Mouse (Mus musculus) MEL (cell line): Measurements from ENCODE around the gene Fbxl22.

ENCODE experiments used
- CTCF ChIP-seq, 3 experiments: IDR thresholded peaks in 2 of 3; conservative IDR thresholded peaks in 1 of 3; 2 replicates each; pipeline ENCODE4 v1.5.1; 2011 to 2012; ENCODE audit warnings: low read length in 3 of 3, low read depth in 2 of 3, mild to moderate bottlenecking in 2 of 3, improper control_type of control experiment in 1 of 3, inconsistent platforms in 1 of 3, mixed read lengths in 1 of 3, moderate library complexity in 1 of 3; ENCODE audit not compliant: control insufficient read depth in 1 of 3, insufficient read depth in 1 of 3, poor library complexity in 1 of 3, severe bottlenecking in 1 of 3
- E2F4 ChIP-seq: IDR thresholded peaks from 2 replicates; pipeline ENCODE4 v1.6.1; 2011; ENCODE audit warnings: low read depth, low read length, improper control_type of control experiment, borderline replicate concordance
- EP300 ChIP-seq, 2 experiments: IDR thresholded peaks; 2 replicates each; pipeline ENCODE4 v1.6.1; 2011; ENCODE audit warnings: improper control_type of control experiment in 2 of 2, low read length in 2 of 2, low read depth in 1 of 2, mild to moderate bottlenecking in 1 of 2
- MAFK ChIP-seq: IDR thresholded peaks from 2 replicates; pipeline ENCODE4 v1.6.1; 2011; ENCODE audit warnings: low read depth, mild to moderate bottlenecking, low read length, improper control_type of control experiment, borderline replicate concordance
- MXI1 ChIP-seq: IDR thresholded peaks from 2 replicates; pipeline ENCODE4 v1.6.1; 2011; ENCODE audit warnings: mild to moderate bottlenecking, low read depth, low read length, improper control_type of control experiment
- NELFE ChIP-seq: IDR thresholded peaks from 2 replicates; pipeline ENCODE4 v1.6.1; 2011; ENCODE audit warnings: low read depth, low read length, improper control_type of control experiment
- POLR2A ChIP-seq, 2 experiments: IDR thresholded peaks; 2 replicates each; pipeline ENCODE4 v1.6.1; 2011 to 2012; ENCODE audit warnings: low read length in 2 of 2, mild to moderate bottlenecking in 2 of 2, control low read depth in 1 of 2, improper control_type of control experiment in 1 of 2, low read depth in 1 of 2, moderate library complexity in 1 of 2; ENCODE audit not compliant: control insufficient read depth in 1 of 2, insufficient read depth in 1 of 2, poor library complexity in 1 of 2
- TAL1 ChIP-seq: IDR thresholded peaks from 2 replicates; pipeline ENCODE4 v1.6.1; 2012; ENCODE audit warnings: mild to moderate bottlenecking, inconsistent platforms, low read length, moderate library complexity, mixed read lengths
- TBP ChIP-seq: IDR thresholded peaks from 2 replicates; pipeline ENCODE4 v1.8.0; 2011; ENCODE audit warnings: low read depth, low read length, improper control_type of control experiment
- TCF12 ChIP-seq: IDR thresholded peaks from 2 replicates; pipeline ENCODE4 v1.6.1; 2014; ENCODE audit warnings: low read depth, mild to moderate bottlenecking, inconsistent platforms, low read length, improper control_type of control experiment, moderate library complexity
- ZKSCAN1 ChIP-seq: IDR thresholded peaks from 2 replicates; pipeline ENCODE4 v1.6.1; 2012; ENCODE audit warnings: low read depth, mild to moderate bottlenecking, inconsistent platforms, low read length, improper control_type of control experiment, moderate library complexity
- ZNF384 ChIP-seq: IDR thresholded peaks from 2 replicates; pipeline ENCODE4 v1.6.1; 2012; ENCODE audit warnings: low read depth, mild to moderate bottlenecking, inconsistent platforms, low read length, improper control_type of control experiment

DNA sequence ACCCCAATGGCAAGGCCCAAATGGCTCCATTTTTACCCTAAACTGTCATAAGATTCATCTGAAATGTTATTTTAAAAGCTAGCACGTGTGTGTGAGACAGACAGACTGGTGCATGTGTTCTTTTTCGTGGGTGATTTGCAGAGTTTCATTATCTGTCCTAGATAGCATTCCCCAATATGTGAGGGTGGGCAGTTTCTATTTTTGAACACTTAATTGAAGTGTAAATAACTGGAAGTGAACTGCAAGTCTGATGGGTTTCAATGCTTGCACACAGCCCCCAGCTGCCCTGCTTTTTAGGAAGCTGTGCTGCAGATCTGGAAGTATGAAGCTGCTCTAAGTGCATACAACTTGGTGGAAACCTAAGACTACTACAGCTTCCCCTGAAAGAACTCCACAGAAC lies 722 bp upstream of the Fbxl22 start:
- TF ChIP-seq CTCF (IDR thresholded peaks at IDR 0.05 in 2 of 3, conservative IDR thresholded peaks at IDR 0.05 in 1 of 3; ENCODE audit: control insufficient read depth in 1 of 3, insufficient read depth in 1 of 3, low read depth in 2 of 3, low read length in 3 of 3, poor library complexity in 1 of 3, severe bottlenecking in 1 of 3), result no peak
- TF ChIP-seq TAL1, result no peak
- no peak for TF ChIP-seq MAFK
- no peak for TF ChIP-seq ZKSCAN1
- TF ChIP-seq EP300 (IDR thresholded peaks at IDR 0.05; ENCODE audit: low read depth in 1 of 2, low read length in 2 of 2), result no peak
- TF ChIP-seq TBP, result no peak
- no peak for TF ChIP-seq POLR2A (IDR thresholded peaks at IDR 0.05; ENCODE audit: control insufficient read depth in 1 of 2, insufficient read depth in 1 of 2, low read depth in 1 of 2, low read length in 2 of 2, poor library complexity in 1 of 2)
- no peak for TF ChIP-seq ZNF384
- no peak for TF ChIP-seq TCF12
- TF ChIP-seq NELFE, result no peak
- TF ChIP-seq E2F4, result no peak
- TF ChIP-seq MXI1, result no peak
